Mouse (Mus musculus) forebrain, embryonic 12.5 days (tissue): ENCODE data around the gene Rps6ka2. TPM values are rescaled to one million over a fixed set of nuclear protein-coding genes. Genes with fewer than 3 reads are reported as not detected.

ENCODE experiments used
- ATAC-seq: fragments of 200-750 bp; cut with Nextera tagmentation; 2 replicates; pipeline ENCODE4 v1.8.0; 2017; ENCODE audit warnings: moderate TSS enrichment; ENCODE audit not compliant: low FRiP score
- H3K27ac ChIP-seq: fragments of 300-500 bp; sonication (generic); 2 replicates; pipeline ENCODE4 v1.5.1; 2016; ENCODE audit warnings: mild to moderate bottlenecking
- H3K27me3 ChIP-seq: fragments of 300-500 bp; sonication (generic); 2 replicates; pipeline ENCODE4 v1.6.1; 2016; ENCODE audit warnings: mild to moderate bottlenecking
- H3K36me3 ChIP-seq: fragments of 300-500 bp; sonication (generic); replicated peaks from 2 replicates; pipeline ENCODE4 v1.6.1; 2016; ENCODE audit warnings: mild to moderate bottlenecking
- H3K4me1 ChIP-seq: fragments of 300-500 bp; sonication (generic); 2 replicates; pipeline ENCODE4 v1.6.1; 2016
- H3K4me2 ChIP-seq: fragments of 300-500 bp; sonication (generic); 2 replicates; pipeline ENCODE4 v1.6.1; 2016; ENCODE audit warnings: mild to moderate bottlenecking, moderate library complexity
- H3K4me3 ChIP-seq: fragments of 300-500 bp; sonication (generic); replicated peaks from 2 replicates; pipeline ENCODE4 v1.5.1; 2016; ENCODE audit warnings: mild to moderate bottlenecking
- H3K9ac ChIP-seq: fragments of 300-500 bp; sonication (generic); 2 replicates; pipeline ENCODE4 v1.6.1; 2016; ENCODE audit warnings: mild to moderate bottlenecking
- H3K9me3 ChIP-seq: fragments of 300-500 bp; sonication (generic); 2 replicates; pipeline ENCODE4 v1.6.1; 2016
- WGBS: fragments of 180-500 bp; shearing (Covaris S2); methylation state at CpG from one replicate; pipeline ENCODE4 v1.1.7; 2016; 5-methylcytosine and 5-hydroxymethylcytosine counted together
- polyA plus RNA-seq: library from polyadenylated mRNA; unstranded; fragments of >200 nt; fragmentation: Nextera tagmentation; extraction: Ambion mirVana; gene quantifications from 2 replicates; pipeline ENCODE4 v1.2.1, GENCODE M21; 2016

Rps6ka2 gene
- polyA plus RNA-seq, 1 experiment from 2014 or later = 23.6 TPM

- H3K9ac ChIP-seq = no peak overlapping the region
- H3K27ac ChIP-seq = no peak overlapping the region
- peaks cover 33% of the 10 kb centered on the region for H3K4me1 ChIP-seq
- ATAC-seq = no peak
- WGBS = 90% methylated on average over 2 of the region's 2 CpGs
- H3K36me3 ChIP-seq = no peaks in the 10 kb centered on the region
- H3K27me3 ChIP-seq = no peaks in the 10 kb centered on the region
- no peak overlapping the region for H3K4me3 ChIP-seq
- H3K9me3 ChIP-seq = no peaks in the 10 kb centered on the region
- H3K4me2 ChIP-seq = no peak overlapping the region
Observed at GRCm38 (mm10) chr17:7213214-7213613, 43.3 kb downstream of the Rps6ka2 start.

DNA sequence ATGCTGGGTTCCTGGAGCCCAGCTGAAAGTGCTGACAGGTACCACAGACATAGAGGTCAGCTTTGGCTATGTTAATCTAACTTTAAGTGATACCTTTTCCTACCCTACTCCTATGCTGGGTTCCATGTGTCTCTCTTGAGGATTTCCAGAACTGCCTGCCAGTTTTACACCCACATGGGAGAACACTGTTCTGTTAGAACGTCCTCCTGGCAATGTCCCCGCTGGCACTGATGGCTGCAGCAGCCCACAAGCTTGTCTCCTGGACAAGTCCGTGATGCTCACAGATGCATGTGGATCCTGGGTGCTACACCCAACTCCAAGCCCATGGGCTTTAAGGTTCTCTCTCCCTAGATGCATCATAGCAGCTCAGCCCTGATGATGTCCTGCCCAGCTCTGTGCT, 44.1 kb downstream of the Rps6ka2 start:
- H3K27me3 ChIP-seq = no peaks in the 10 kb centered on the region
- H3K4me2 ChIP-seq = no peak overlapping the region
- no peak overlapping the region for H3K4me3 ChIP-seq
- H3K27ac ChIP-seq = no peak overlapping the region
- H3K9ac ChIP-seq = no peak overlapping the region
- H3K36me3 ChIP-seq = no peaks in the 10 kb centered on the region
- H3K4me1 ChIP-seq = peaks cover 40% of the 10 kb centered on the region
- no peaks in the 10 kb centered on the region for H3K9me3 ChIP-seq
- ATAC-seq = no peak
- WGBS = 92% methylated on average over 3 of the region's 3 CpGs

DNA sequence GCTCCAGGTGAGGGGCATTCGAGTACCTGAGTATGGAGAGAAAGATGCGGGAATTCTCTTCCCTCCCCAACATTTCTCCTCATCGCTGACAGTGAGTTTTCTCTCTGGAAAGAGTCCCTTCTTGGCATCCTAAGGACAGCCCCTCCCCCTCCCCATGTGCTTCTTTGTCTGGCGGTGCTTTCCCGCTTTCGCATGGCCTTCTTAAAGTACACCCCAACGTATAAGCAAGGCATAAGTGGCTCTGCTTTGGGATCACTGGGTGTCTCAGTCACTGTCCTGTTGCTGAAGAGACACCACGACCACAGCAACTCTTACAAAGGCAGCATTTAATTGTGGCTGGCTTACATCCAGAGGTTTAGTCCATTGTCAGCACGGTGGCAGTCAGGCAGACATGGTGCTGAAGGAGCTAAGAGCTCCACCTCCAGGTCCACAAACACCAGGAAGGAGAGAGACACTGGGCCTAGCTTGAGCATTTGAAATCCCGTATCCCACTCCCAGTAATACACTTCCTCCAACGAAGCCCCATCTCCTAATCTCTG, 47.9 kb downstream of the Rps6ka2 start:
- H3K4me1 ChIP-seq = peaks cover 46% of the 10 kb centered on the region
- H3K36me3 ChIP-seq = no peaks in the 10 kb centered on the region
- no peaks in the 10 kb centered on the region for H3K9me3 ChIP-seq
- 72% methylated on average over 11 of the region's 11 CpGs for WGBS
- no peaks in the 10 kb centered on the region for H3K27me3 ChIP-seq
- no peak overlapping the region for H3K9ac ChIP-seq
- ATAC-seq = no peak
- H3K4me3 ChIP-seq = no peak overlapping the region
- H3K27ac ChIP-seq = 0 out of 2 replicates have a peak overlapping the region, but pooled peaks have one; percentile 31
- no peak overlapping the region for H3K4me2 ChIP-seq

- no peak overlapping the region for H3K27ac ChIP-seq
- no peak for ATAC-seq
- H3K9ac ChIP-seq = no peak overlapping the region
- H3K4me3 ChIP-seq = no peak overlapping the region
- WGBS = 89% methylated on average over 9 of the region's 9 CpGs
- H3K4me1 ChIP-seq = peaks cover 46% of the 10 kb centered on the region
- no peaks in the 10 kb centered on the region for H3K36me3 ChIP-seq
- no peaks in the 10 kb centered on the region for H3K27me3 ChIP-seq
- no peak overlapping the region for H3K4me2 ChIP-seq
- no peaks in the 10 kb centered on the region for H3K9me3 ChIP-seq
Observed at GRCm38 (mm10) chr17:7218396-7218795, 48.5 kb downstream of the Rps6ka2 start.

DNA sequence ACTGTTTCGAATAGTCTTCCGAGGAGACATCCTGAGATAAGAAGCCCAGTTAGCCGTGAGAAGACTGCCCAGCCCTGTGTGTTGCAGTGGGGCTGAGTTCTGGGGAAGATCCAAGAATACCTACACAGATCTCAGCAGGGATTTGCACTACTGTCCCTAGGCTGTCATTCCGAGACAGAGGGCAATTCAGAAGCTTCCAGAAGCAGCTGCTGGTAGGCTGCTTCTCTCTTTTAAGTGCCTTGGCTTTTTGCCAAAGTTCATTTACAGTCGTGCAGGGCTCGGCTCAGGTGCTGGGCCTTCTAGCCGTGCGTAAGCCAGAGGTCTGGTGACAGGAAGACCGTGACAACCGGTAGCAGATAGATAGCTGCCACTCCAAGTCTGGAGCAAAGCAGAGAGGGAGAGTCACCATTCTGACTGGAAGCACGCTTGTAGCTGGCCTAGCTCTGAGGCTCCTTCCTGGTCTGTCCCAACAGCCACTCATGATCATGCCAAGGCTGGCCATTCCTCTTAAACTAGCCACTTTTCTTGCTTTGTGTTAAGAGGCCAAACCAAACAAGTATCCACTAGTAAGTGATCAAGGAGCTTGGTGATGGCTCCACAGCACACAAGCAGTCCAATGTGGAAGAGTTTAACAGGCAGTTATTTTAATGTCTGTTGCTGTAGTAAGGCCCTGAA, 49.3 kb downstream of the Rps6ka2 start:
- Histone ChIP-seq H3K4me3 (no peak overlapping the region), H3K27ac (no peak overlapping the region; the same call in 1 of the 2 replicates), H3K9ac (no peak overlapping the region), H3K4me2 (no peak overlapping the region), H3K27me3 (no peaks in the 10 kb centered on the region), H3K36me3 (no peaks in the 10 kb centered on the region), H3K4me1 (peaks cover 45% of the 10 kb centered on the region), H3K9me3 (no peaks in the 10 kb centered on the region)
- ATAC-seq = no peak
- WGBS = 68% methylated on average over 11 of the region's 11 CpGs

- Histone ChIP-seq H3K9ac (no peak overlapping the region), H3K27ac (no peak overlapping the region), H3K4me2 (no peak overlapping the region), H3K9me3 (no peaks in the 10 kb centered on the region), H3K4me1 (peaks cover 29% of the 10 kb centered on the region), H3K27me3 (no peaks in the 10 kb centered on the region), H3K4me3 (no peak overlapping the region), H3K36me3 (no peaks in the 10 kb centered on the region)
- 90% methylated on average over 4 of the region's 4 CpGs for WGBS
- ATAC-seq = no peak
Observed at GRCm38 (mm10) chr17:7221310-7221709, 51.4 kb downstream of the Rps6ka2 start.

DNA sequence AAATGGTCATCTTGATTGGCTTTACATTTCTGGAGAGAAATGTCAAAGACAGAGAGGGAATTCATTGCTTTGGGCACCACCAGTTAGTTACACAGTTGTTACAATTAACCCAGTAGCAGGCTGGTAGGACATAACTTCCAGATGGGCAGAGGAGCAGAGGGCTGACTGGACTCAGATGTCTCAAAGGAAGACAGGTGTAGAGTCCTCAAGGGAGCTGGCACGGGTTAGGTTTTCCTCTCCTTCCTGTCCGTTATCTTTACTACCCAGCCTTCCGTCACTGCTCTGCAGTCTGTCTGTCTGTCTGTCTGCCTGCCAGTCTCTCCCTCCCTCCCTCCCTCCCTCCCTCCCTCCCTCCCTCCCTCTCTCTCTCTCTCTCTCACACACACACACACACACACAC, 52.3 kb downstream of the Rps6ka2 start:
- H3K4me1 ChIP-seq = peaks cover 29% of the 10 kb centered on the region
- H3K4me2 ChIP-seq = no peak overlapping the region
- no peak for ATAC-seq
- H3K36me3 ChIP-seq = no peaks in the 10 kb centered on the region
- H3K4me3 ChIP-seq = no peak overlapping the region
- H3K27me3 ChIP-seq = no peaks in the 10 kb centered on the region
- no peaks in the 10 kb centered on the region for H3K9me3 ChIP-seq
- no peak overlapping the region for H3K27ac ChIP-seq
- H3K9ac ChIP-seq = no peak overlapping the region
- WGBS = 78% methylated on average over 3 of the region's 3 CpGs

DNA sequence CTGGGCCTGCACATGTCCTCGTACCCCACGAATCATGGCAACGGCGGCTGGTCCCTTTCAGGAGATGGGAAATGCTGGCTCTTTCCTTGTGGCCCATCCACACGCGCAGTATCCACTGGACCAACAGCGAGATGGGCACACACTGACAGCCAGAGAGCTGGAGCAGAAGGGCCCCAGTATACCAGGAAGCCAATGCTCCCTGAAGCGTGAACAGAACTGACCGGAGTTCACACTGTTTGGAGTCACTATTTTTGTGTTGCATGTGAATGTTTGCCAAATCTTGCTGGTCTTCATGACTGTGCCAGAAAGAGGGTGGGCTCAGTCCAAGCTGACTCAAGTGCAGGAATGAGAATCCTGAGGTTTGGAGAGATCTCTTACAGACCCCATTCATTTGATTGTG, 58.6 kb downstream of the Rps6ka2 start:
- Histone ChIP-seq H3K4me1 (0 out of 2 replicates have a peak, but pooled peaks cover 4% of the 10 kb centered on the region), H3K36me3 (no peaks in the 10 kb centered on the region), H3K4me3 (no peak overlapping the region), H3K9me3 (no peaks in the 10 kb centered on the region), H3K9ac (no peak overlapping the region), H3K27me3 (no peaks in the 10 kb centered on the region), H3K27ac (no peak overlapping the region), H3K4me2 (no peak overlapping the region)
- ATAC-seq = no peak
- WGBS = 95% methylated on average over 9 of the region's 9 CpGs

GRCm38 (mm10) chr17:7231312-7231711, 61.4 kb downstream of the Rps6ka2 start:
- H3K4me2 ChIP-seq = no peak overlapping the region
- whole genome bisulfite sequencing = 92% methylated on average over 4 of the region's 4 CpGs
- H3K36me3 ChIP-seq = no peaks in the 10 kb centered on the region; the same call in none of the 2 replicates
- no peak overlapping the region for H3K27ac ChIP-seq
- no peaks in the 10 kb centered on the region for H3K9me3 ChIP-seq
- no peak for ATAC-seq
- H3K9ac ChIP-seq = no peak overlapping the region
- H3K4me3 ChIP-seq = no peak overlapping the region
- H3K27me3 ChIP-seq = no peaks in the 10 kb centered on the region
- 0 out of 2 replicates have a peak, but pooled peaks cover 4% of the 10 kb centered on the region for H3K4me1 ChIP-seq

DNA sequence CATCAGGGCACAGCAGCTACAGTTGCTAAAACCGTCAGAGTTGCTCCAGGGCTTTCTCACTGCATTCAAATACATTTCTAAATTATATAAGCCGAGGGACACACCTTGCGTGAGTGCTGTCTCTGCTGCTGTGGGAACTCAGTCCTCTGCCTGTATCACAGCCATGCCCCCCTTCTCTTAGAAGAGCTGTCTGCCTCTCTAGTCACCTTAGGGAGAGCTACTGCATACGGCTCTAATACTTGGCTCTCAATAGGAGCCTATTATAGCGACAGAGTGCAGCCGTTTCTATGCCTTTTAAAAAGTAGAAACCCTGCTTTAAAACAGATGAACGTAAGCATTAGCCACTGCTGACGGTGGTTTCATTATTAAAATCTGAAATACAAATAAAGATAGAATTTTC, 61.9 kb downstream of the Rps6ka2 start:
- Histone ChIP-seq H3K4me1 (0 out of 2 replicates have a peak, but pooled peaks cover 4% of the 10 kb centered on the region), H3K9me3 (no peaks in the 10 kb centered on the region), H3K9ac (no peak overlapping the region), H3K36me3 (no peaks in the 10 kb centered on the region; the same call in none of the 2 replicates), H3K27me3 (no peaks in the 10 kb centered on the region), H3K4me2 (no peak overlapping the region), H3K4me3 (no peak overlapping the region), H3K27ac (no peak overlapping the region)
- no peak for ATAC-seq
- 72% methylated on average over 8 of the region's 8 CpGs for WGBS

- Histone ChIP-seq H3K36me3 (no peaks in the 10 kb centered on the region; the same call in none of the 2 replicates), H3K4me3 (no peak overlapping the region), H3K9ac (no peak overlapping the region), H3K4me1 (0 out of 2 replicates have a peak, but pooled peaks cover 4% of the 10 kb centered on the region), H3K27me3 (no peaks in the 10 kb centered on the region), H3K9me3 (no peaks in the 10 kb centered on the region), H3K27ac (0 out of 2 replicates have a peak overlapping the region, but pooled peaks have one; percentile 19), H3K4me2 (no peak overlapping the region)
- ATAC-seq = no peak
- WGBS = 81% methylated on average over 7 of the region's 7 CpGs
Observed at GRCm38 (mm10) chr17:7232400-7232799, 62.5 kb downstream of the Rps6ka2 start.

DNA sequence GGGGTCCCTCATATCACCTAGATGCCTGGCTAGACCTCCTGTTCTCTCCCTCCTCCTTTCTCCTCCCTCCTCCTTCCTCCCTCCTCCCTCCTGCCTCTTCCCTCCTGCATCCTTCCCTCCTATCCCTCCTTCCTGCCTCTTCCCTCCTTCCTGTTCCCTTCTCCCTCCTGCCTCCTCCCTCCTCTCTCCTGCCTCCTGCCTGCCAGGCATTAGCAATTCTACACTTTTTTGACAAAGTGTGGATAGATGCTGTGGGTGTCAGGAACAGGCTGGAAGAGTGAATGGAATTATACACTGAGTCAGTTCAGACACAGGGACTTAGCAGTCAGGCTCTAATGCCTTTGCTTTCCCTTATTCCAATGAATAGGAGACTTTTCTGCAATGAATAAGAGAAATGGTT, 63.3 kb downstream of the Rps6ka2 start:
- Histone ChIP-seq H3K4me1 (no peaks in the 10 kb centered on the region), H3K9me3 (no peaks in the 10 kb centered on the region), H3K4me3 (no peak overlapping the region), H3K36me3 (no peaks in the 10 kb centered on the region; the same call in none of the 2 replicates), H3K27me3 (no peaks in the 10 kb centered on the region), H3K4me2 (no peak overlapping the region), H3K27ac (no peak overlapping the region), H3K9ac (no peak overlapping the region)
- no peak for ATAC-seq

- Histone ChIP-seq H3K27me3 (no peaks in the 10 kb centered on the region), H3K9ac (no peak overlapping the region), H3K27ac (no peak overlapping the region), H3K4me1 (0 out of 2 replicates have a peak, but pooled peaks cover 3% of the 10 kb centered on the region), H3K36me3 (no peaks in the 10 kb centered on the region; the same call in none of the 2 replicates), H3K4me3 (no peak overlapping the region), H3K9me3 (no peaks in the 10 kb centered on the region), H3K4me2 (no peak overlapping the region)
- 94% methylated on average over 9 of the region's 9 CpGs for WGBS
- no peak for ATAC-seq
Observed at GRCm38 (mm10) chr17:7237706-7238105, 67.8 kb downstream of the Rps6ka2 start.
